Mouse (Mus musculus) C2C12 (cell line): Measurements from ENCODE around the gene Spata2. TPM values are rescaled to one million over a fixed set of nuclear protein-coding genes. Genes with fewer than 3 reads are reported as not detected.

Experiments used
- H3K27me3 ChIP-seq: one replicate; pipeline ENCODE4 v1.6.1; 2011; ENCODE audit not compliant: control insufficient read depth, insufficient read depth, insufficient read length
- H3K36me3 ChIP-seq: one replicate; pipeline ENCODE4 v1.6.1; 2011; ENCODE audit not compliant: control insufficient read depth, insufficient read depth
- H3K4me3 ChIP-seq: one replicate; pipeline ENCODE4 v1.5.1; 2011; ENCODE audit warnings: mild to moderate bottlenecking, control low read depth; ENCODE audit not compliant: poor library complexity, insufficient read depth, severe bottlenecking
- H3K79me2 ChIP-seq: one replicate; pipeline ENCODE4 v1.6.1; 2011; ENCODE audit not compliant: control insufficient read depth, insufficient read depth
- H3K79me3 ChIP-seq: one replicate; pipeline ENCODE4 v1.6.1; 2011; ENCODE audit warnings: low read depth, control low read depth
- H3ac ChIP-seq: one replicate; pipeline ENCODE3; 2011; ENCODE audit warnings: low read depth; ENCODE audit not compliant: control insufficient read depth, insufficient read length
- CEBPB ChIP-seq: IDR thresholded peaks from one replicate; pipeline ENCODE4 v1.6.1; 2011; ENCODE audit warnings: low read depth, mild to moderate bottlenecking, control low read depth, moderate library complexity
- CTCF ChIP-seq: IDR thresholded peaks from one replicate; pipeline ENCODE4 v1.5.1; 2011; ENCODE audit not compliant: control insufficient read depth, insufficient read depth, insufficient read length
- FOSL1 ChIP-seq: IDR thresholded peaks from one replicate; pipeline ENCODE4 v1.8.0; 2011; ENCODE audit warnings: mild to moderate bottlenecking, low read length; ENCODE audit not compliant: poor library complexity, insufficient read depth, severe bottlenecking
- MAX ChIP-seq: IDR thresholded peaks from one replicate; pipeline ENCODE4 v1.6.1; 2011; ENCODE audit warnings: mild to moderate bottlenecking, control low read depth
- MYOD1 ChIP-seq: IDR thresholded peaks from one replicate; pipeline ENCODE4 v1.6.1; 2011; ENCODE audit warnings: low read depth; ENCODE audit not compliant: control insufficient read depth, insufficient read length
- MYOG ChIP-seq: IDR thresholded peaks from one replicate; pipeline ENCODE4 v1.6.1; 2011; ENCODE audit not compliant: control insufficient read depth, insufficient read length; ENCODE audit errors: extremely low read depth
- USF1 ChIP-seq: IDR thresholded peaks from one replicate; pipeline ENCODE4 v1.6.1; 2011; ENCODE audit warnings: low read depth, mild to moderate bottlenecking, control low read depth, moderate library complexity
- polyA plus RNA-seq: library from polyadenylated mRNA; unstranded; fragments of >200 nt; fragmentation: generic; extraction: Trizol; gene quantifications from one replicate; pipeline ENCODE4 v1.2.1, GENCODE M21; 2012; ENCODE audit warnings: missing spikeins

The Spata2 gene
- polyA plus RNA-seq, 1 experiment: 10.4 TPM

DNA sequence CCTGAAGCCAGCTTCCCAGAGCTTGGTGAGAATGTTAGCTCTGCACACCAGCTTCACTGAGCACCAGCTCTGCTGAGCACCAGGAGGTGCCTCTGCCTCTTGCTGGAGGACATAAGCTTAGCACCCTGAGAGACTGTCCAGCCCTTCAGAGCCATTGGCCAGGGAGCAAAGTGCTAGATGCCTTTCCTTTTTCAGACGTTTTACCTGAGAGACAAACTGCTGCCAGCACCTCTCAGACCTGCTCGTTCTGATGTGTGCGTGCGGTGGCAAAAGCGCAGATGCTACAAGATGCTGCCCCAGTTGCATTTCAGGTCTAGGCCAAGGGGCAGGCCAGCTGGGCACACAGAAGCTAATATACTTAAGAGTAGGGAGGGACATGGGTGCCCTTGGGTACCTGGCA is 17.1 kb downstream of the Spata2 start:
- Histone ChIP-seq H3K79me3 (no peaks in the 10 kb centered on the region), H3K4me3 (no peak overlapping the region), H3K27me3 (no peaks in the 10 kb centered on the region), H3ac (no peak overlapping the region), H3K79me2 (no peaks in the 10 kb centered on the region), H3K36me3 (peaks cover 46% of the 10 kb centered on the region)
- TF ChIP-seq FOSL1 (no peak), MAX (no peak), USF1 (no peak), CTCF (no peak), MYOD1 (no peak), MYOG (no peak), CEBPB (no peak)

DNA sequence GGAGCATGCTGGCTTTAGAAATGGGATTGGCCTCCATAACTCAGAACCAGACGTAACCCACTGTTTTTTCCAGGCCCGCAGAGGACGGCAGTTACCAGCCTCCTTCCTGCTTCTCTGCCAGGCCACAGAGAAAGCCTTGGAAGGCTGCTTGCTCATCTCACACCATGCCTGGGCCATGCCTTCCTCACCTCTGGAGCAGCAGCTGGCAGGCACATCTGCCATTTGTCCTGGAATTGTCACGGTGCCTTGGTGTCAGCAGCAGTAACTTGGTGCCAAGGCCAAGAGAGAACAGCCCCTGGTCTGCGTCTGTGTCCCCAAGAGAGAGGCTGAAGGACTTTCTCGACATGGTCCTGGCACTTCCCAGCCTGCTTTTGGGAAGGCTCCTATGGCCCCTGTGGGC is 18.5 kb downstream of the Spata2 start:
- H3ac ChIP-seq: no peak overlapping the region
- no peaks in the 10 kb centered on the region for H3K79me3 ChIP-seq
- no peaks in the 10 kb centered on the region for H3K27me3 ChIP-seq
- peaks cover 58% of the 10 kb centered on the region for H3K36me3 ChIP-seq
- TF ChIP-seq FOSL1: no peak
- no peak for TF ChIP-seq MYOG
- no peak for TF ChIP-seq USF1
- no peak for TF ChIP-seq MAX
- TF ChIP-seq CTCF: no peak
- no peak for TF ChIP-seq MYOD1
- no peak for TF ChIP-seq CEBPB
- H3K79me2 ChIP-seq: no peaks in the 10 kb centered on the region
- H3K4me3 ChIP-seq: no peak overlapping the region

DNA sequence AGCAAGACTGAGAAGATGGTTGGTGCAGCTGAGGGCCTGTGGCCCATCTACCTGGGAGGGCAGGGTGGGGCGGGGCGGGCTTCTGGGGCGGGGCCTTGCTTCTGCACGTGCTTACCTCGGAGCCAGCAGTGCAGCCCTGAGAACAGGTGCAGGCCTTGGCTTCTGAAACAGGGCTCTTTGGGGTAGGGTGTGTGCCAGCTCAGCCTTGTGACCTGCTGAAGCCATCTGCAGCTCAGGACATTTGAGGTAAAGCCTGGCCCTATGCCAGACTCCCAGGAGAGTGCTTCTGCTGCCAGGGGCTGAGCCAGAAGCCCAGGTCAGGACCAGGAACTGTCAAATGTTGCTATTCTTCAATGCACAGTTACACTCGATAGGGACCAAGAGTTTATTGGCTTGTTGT is 21.1 kb downstream of the Spata2 start:
- H3K36me3 ChIP-seq: peaks cover 68% of the 10 kb centered on the region
- no peaks in the 10 kb centered on the region for H3K79me2 ChIP-seq
- H3K4me3 ChIP-seq: no peak overlapping the region
- no peak overlapping the region for H3ac ChIP-seq
- no peaks in the 10 kb centered on the region for H3K79me3 ChIP-seq
- TF ChIP-seq MYOD1 (no peak), CTCF (no peak), FOSL1 (no peak), MAX (no peak), MYOG (no peak), CEBPB (no peak), USF1 (no peak)
- H3K27me3 ChIP-seq: no peaks in the 10 kb centered on the region

DNA sequence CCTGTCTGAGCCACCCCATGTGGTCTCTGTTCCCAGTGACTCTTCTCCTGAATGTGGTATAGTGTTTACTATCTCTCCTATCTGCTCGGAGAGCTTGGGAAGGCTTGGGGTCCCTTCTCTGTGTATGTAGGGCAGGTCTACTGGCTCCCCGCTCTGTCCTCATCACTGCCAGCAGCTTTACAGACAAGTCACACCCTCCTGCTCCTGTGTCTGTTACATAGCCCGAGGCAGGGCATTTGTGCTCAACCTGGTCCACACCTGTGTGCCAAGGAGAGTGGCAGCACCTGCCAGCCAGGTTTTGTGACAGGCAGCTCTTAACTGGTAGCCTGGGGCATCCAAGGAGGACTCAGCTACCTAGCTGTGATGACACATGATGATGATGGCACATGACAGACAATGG is 22.1 kb downstream of the Spata2 start:
- Histone ChIP-seq H3K79me3 (no peaks in the 10 kb centered on the region), H3K79me2 (no peaks in the 10 kb centered on the region), H3K36me3 (peaks cover 78% of the 10 kb centered on the region), H3ac (no peak overlapping the region), H3K27me3 (no peaks in the 10 kb centered on the region), H3K4me3 (no peak overlapping the region)
- TF ChIP-seq CEBPB: no peak
- no peak for TF ChIP-seq USF1
- TF ChIP-seq CTCF: no peak
- no peak for TF ChIP-seq MYOD1
- TF ChIP-seq FOSL1: no peak
- TF ChIP-seq MAX: no peak
- TF ChIP-seq MYOG: no peak

DNA sequence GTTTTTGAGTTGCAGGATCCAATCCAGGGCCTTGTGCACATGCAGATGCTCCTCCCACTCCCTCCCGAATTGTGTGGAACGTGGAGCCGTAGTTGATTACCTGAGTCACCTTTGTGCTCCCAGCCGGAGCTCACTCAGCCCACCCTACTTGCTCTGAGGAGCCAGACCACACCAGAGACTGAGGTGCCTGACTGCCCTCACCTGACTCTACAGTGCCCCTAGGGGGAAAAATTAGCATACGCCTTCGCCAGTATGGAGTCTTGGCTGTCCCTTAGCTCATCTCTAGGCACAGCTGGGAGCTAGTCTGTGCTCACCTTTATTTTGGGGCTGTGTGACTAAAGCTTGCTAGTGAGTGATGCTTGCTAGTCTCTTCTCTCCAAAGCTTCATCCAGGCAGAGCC is 24.2 kb downstream of the Spata2 start:
- Histone ChIP-seq H3K79me3 (no peaks in the 10 kb centered on the region), H3K27me3 (no peaks in the 10 kb centered on the region), H3ac (no peak overlapping the region), H3K4me3 (no peak overlapping the region), H3K79me2 (no peaks in the 10 kb centered on the region), H3K36me3 (peaks cover 64% of the 10 kb centered on the region)
- TF ChIP-seq FOSL1: no peak
- TF ChIP-seq MAX: no peak
- TF ChIP-seq CEBPB: no peak
- no peak for TF ChIP-seq CTCF
- TF ChIP-seq MYOD1: no peak
- no peak for TF ChIP-seq USF1
- TF ChIP-seq MYOG: no peak

DNA sequence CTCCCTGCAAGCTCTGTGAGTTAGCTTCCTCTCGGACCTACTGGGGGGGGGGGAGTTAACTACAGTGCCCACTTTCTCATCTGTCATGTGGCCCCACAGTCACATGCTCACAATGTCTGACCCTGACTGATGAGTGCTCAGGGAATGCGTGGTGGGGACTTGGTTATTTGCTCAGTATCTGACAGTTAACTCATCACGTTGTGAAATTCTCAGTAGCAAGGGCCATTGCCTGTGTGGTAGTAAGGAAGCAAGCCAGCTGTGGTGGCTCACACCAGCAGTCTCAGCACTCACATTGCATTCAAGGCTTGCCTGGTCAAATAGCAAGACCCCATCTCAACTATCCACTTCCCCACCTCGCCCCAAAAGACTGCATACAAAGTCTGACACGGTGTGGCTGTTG is 25.5 kb downstream of the Spata2 start:
- Histone ChIP-seq H3ac (no peak overlapping the region), H3K79me3 (no peaks in the 10 kb centered on the region), H3K79me2 (no peaks in the 10 kb centered on the region), H3K36me3 (peaks cover 54% of the 10 kb centered on the region), H3K4me3 (no peak overlapping the region), H3K27me3 (no peaks in the 10 kb centered on the region)
- TF ChIP-seq USF1 (no peak), CEBPB (no peak), MYOD1 (no peak), CTCF (no peak), FOSL1 (no peak), MYOG (no peak), MAX (no peak)
